Mouse (Mus musculus): ENCODE results near the gene Chn1. TPM values are rescaled to one million over a fixed set of nuclear protein-coding genes. Genes with fewer than 3 reads are reported as not detected.

Chn1 gene
- polyA plus RNA-seq, 1 experiment from 2014 or later, result 84.1 TPM

DNA sequence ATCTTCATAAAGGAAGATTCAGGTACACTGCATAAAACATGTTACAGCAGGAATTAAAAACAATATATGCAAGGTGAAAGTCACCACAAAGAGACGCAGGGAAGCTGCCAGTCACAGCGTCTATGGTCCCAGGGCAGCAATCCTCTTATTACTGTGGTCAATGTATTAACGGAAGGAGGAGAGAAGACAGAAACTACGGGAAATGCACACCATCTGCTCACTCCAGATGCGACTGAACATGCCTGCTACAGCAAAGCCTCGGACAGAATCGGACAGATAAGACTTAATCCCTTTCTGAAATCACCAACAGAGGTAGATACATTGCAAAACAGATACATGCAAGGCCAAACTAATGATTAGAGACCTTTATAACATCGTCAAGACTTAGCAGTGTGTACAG lies 116.1 kb downstream of the Chn1 start:
- Histone ChIP-seq H3K36me3 (ENCODE audit: control insufficient read depth, insufficient read depth, low read length) (no peaks in the 10 kb centered on the region), H3K27ac (ENCODE audit: low read length) (no peak overlapping the region), H3K4me3 (ENCODE audit: low read depth, low read length) (no peak overlapping the region), H3K27me3 (ENCODE audit: control insufficient read depth, insufficient read depth, low read depth, low read length) (no peaks in the 10 kb centered on the region), H3K4me1 (ENCODE audit: control insufficient read depth, insufficient read depth, low read length) (peaks cover 37% of the 10 kb centered on the region), H3K9ac (ENCODE audit: low read depth, low read length) (no peak overlapping the region), H3K4me2 (ENCODE audit: low read length) (peak overlapping the region; percentile 52), H3K9me3 (replicated peaks; ENCODE audit: control insufficient read depth, low read length, poor library complexity, severe bottlenecking) (no peaks in the 10 kb centered on the region)
- no peak for ATAC-seq
- WGBS, result 40% methylated on average over 8 of the region's 8 CpGs

DNA sequence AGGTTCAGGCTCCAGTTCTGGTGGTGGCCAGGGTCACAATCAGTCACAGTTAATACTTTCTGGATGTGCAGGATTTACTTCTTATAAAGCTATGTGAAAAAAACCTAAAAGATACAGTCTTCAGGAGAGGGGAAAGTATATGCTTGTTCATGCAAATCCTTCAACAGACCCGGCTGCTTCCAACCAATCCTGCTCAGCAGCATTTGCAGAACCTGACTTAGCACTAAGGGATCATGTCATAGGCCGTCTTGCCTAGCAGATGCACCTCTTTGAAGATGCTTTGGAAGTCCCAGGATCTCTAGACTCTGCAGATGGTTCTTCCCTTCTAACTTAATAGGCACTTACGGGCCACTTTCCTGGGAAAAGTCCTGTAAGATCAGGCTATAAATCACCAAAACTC lies 117.2 kb downstream of the Chn1 start:
- Histone ChIP-seq H3K4me3 (ENCODE audit: low read depth, low read length) (no peak overlapping the region), H3K9ac (ENCODE audit: low read depth, low read length) (no peak overlapping the region), H3K27ac (ENCODE audit: low read length) (no peak overlapping the region), H3K4me1 (ENCODE audit: control insufficient read depth, insufficient read depth, low read length) (peaks cover 37% of the 10 kb centered on the region), H3K9me3 (replicated peaks; ENCODE audit: control insufficient read depth, low read length, poor library complexity, severe bottlenecking) (no peaks in the 10 kb centered on the region), H3K27me3 (ENCODE audit: control insufficient read depth, insufficient read depth, low read depth, low read length) (no peaks in the 10 kb centered on the region), H3K4me2 (ENCODE audit: low read length) (no peak overlapping the region), H3K36me3 (ENCODE audit: control insufficient read depth, insufficient read depth, low read length) (no peaks in the 10 kb centered on the region)
- ATAC-seq, result no peak
- WGBS, result 69% methylated on average over 3 of the region's 3 CpGs

DNA sequence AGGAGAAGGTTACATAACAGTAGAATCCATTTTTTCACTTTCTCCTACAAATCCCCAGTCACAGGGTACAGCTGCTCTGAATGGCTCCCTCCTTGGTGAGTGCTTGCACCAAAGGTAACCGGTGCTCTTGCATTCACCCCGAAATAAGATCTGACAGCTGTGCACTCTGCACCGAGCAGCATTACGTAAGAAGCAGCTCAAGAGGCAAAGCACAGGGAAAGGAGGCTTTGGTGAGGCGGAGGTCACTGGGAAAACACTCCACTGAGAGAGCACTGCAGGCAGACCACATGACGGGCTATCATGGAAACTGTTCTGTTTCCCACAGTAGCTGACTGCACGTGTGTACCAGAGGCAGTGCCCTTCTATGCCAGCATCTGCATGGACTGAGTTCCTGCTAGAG lies 118.0 kb downstream of the Chn1 start:
- Histone ChIP-seq H3K36me3 (ENCODE audit: control insufficient read depth, insufficient read depth, low read length) (no peaks in the 10 kb centered on the region), H3K27ac (ENCODE audit: low read length) (no peak overlapping the region), H3K4me3 (ENCODE audit: low read depth, low read length) (no peak overlapping the region), H3K9me3 (replicated peaks; ENCODE audit: control insufficient read depth, low read length, poor library complexity, severe bottlenecking) (no peaks in the 10 kb centered on the region), H3K4me2 (ENCODE audit: low read length) (no peak overlapping the region; the same call in 1 of the 2 replicates), H3K9ac (ENCODE audit: low read depth, low read length) (no peak overlapping the region), H3K27me3 (ENCODE audit: control insufficient read depth, insufficient read depth, low read depth, low read length) (no peaks in the 10 kb centered on the region), H3K4me1 (ENCODE audit: control insufficient read depth, insufficient read depth, low read length) (peaks cover 37% of the 10 kb centered on the region)
- peak; percentile 22; the same call in 1 of the 2 replicates for ATAC-seq
- 30% methylated on average over 7 of the region's 7 CpGs for WGBS

DNA sequence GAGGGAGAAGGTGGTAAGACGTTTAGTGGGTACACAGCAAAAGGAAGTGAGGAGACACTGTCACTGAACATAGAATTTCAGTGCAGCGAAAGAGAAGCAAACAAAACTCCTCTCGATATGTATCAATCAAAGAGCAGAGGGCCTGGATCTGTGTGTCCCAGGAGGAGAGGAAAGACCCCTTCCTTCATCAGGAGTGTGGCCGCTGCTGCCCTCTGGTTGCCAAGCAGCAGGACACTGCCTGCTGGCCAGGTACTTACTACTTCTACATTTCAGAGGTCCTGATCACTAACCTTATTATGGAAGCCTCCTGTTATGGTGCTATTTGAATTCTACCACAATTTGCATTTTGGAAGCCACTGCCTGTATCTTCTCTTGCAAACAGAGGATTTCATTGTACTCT lies 119.5 kb downstream of the Chn1 start:
- no peak overlapping the region for H3K27ac ChIP-seq (ENCODE audit: low read length)
- no peak overlapping the region for H3K4me2 ChIP-seq (ENCODE audit: low read length)
- H3K9me3 ChIP-seq (replicated peaks; ENCODE audit: control insufficient read depth, low read length, poor library complexity, severe bottlenecking), result no peaks in the 10 kb centered on the region
- no peak overlapping the region for H3K9ac ChIP-seq (ENCODE audit: low read depth, low read length)
- no peak for ATAC-seq
- 60% methylated on average over 4 of the region's 4 CpGs for WGBS
- H3K4me3 ChIP-seq (ENCODE audit: low read depth, low read length), result no peak overlapping the region
- peaks cover 32% of the 10 kb centered on the region for H3K4me1 ChIP-seq (ENCODE audit: control insufficient read depth, insufficient read depth, low read length)
- no peaks in the 10 kb centered on the region for H3K27me3 ChIP-seq (ENCODE audit: control insufficient read depth, insufficient read depth, low read depth, low read length)
- H3K36me3 ChIP-seq (ENCODE audit: control insufficient read depth, insufficient read depth, low read length), result no peaks in the 10 kb centered on the region

DNA sequence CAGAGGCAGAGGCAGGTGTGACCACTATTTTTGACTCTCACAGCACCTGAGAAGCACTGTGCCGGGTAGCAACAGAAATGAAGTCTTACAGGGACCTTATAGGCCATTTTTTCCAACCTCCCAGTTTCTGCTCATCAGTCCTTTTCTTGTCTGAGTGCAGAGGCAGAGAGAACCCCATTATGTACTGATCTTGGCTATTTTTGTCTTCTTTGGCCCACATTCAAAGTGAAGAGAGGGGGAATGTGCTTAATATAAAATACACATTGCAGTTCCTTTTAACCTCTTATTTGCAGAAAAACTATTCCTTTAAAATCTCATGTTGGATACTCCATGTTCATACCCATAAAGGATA lies 120.3 kb downstream of the Chn1 start:
- H3K9me3 ChIP-seq (replicated peaks; ENCODE audit: control insufficient read depth, low read length, poor library complexity, severe bottlenecking), result no peaks in the 10 kb centered on the region
- H3K27ac ChIP-seq (ENCODE audit: low read length), result no peak overlapping the region
- no peak overlapping the region for H3K4me2 ChIP-seq (ENCODE audit: low read length)
- WGBS, result 78% methylated on average over 1 of the region's 1 CpGs
- no peaks in the 10 kb centered on the region for H3K27me3 ChIP-seq (ENCODE audit: control insufficient read depth, insufficient read depth, low read depth, low read length)
- peaks cover 24% of the 10 kb centered on the region for H3K4me1 ChIP-seq (ENCODE audit: control insufficient read depth, insufficient read depth, low read length)
- ATAC-seq, result no peak
- H3K4me3 ChIP-seq (ENCODE audit: low read depth, low read length), result no peak overlapping the region
- no peak overlapping the region for H3K9ac ChIP-seq (ENCODE audit: low read depth, low read length)
- H3K36me3 ChIP-seq (ENCODE audit: control insufficient read depth, insufficient read depth, low read length), result no peaks in the 10 kb centered on the region

DNA sequence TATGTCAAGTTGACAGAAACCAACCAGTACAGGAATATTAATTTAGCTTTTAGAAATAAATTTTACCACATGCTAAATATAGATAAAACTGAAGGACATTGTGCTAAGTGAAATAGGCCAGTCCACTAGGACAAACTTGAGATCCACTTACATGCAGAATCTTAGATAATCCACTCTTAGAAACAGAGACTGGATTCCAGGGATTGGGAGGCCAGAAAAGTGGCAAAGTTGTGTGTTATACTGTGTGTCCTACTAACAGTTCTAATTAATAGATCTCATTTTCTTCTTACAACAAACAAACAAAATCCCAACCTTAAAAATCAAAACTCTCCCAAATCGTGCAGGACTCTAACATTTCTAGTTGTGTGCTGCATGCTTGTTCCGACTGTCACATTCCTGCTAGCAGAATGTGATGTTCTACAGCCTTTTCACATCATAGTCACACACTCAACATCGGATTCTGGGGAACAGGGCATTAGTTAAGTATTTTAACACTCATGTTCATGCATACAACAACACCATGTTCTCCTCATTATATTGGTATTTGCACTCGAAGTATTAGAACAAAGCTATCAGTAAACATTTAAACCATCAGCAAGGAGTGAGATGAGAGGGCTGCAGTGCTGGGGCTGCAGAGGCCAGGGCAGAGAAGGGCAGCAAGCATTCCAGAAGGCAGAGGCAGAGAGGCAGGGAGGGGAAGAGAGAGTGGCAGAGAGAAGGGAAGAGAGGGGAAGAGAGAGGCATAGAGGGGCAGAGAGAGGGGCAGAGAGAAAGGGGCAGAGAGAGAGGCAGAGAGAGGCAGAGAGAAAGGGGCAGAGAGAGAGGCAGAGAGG lies 120.9 kb downstream of the Chn1 start:
- Histone ChIP-seq H3K4me3 (ENCODE audit: low read depth, low read length) (no peak overlapping the region), H3K9ac (ENCODE audit: low read depth, low read length) (no peak overlapping the region), H3K36me3 (ENCODE audit: control insufficient read depth, insufficient read depth, low read length) (no peaks in the 10 kb centered on the region), H3K27me3 (ENCODE audit: control insufficient read depth, insufficient read depth, low read depth, low read length) (no peaks in the 10 kb centered on the region), H3K4me1 (ENCODE audit: control insufficient read depth, insufficient read depth, low read length) (peaks cover 19% of the 10 kb centered on the region), H3K4me2 (ENCODE audit: low read length) (no peak overlapping the region), H3K27ac (ENCODE audit: low read length) (no peak overlapping the region), H3K9me3 (replicated peaks; ENCODE audit: control insufficient read depth, low read length, poor library complexity, severe bottlenecking) (no peaks in the 10 kb centered on the region)
- 85% methylated on average over 4 of the region's 4 CpGs for WGBS
- no peak for ATAC-seq

DNA sequence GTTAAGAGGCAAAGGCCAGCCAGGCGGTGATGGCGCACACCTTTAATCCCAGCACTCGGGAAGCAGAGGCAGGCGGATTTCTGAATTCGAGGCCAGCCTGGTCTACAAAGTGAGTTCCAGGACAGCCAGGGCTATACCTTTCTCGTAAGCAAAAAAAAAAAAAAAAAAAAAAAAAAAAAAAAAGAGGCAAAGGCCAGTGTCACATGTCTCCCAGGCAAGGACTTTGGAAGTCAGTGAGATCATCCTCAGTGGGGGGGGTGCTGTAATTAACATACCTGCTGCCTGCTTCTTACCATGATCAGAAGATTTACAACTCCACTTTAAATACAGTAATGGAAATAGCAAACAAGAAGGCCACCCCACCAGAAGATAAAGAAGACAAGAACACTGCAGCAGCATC lies 137.5 kb downstream of the Chn1 start:
- Histone ChIP-seq H3K4me3 (ENCODE audit: low read depth, low read length) (no peak overlapping the region), H3K27me3 (ENCODE audit: control insufficient read depth, insufficient read depth, low read depth, low read length) (no peaks in the 10 kb centered on the region), H3K27ac (ENCODE audit: low read length) (no peak overlapping the region), H3K4me2 (ENCODE audit: low read length) (no peak overlapping the region), H3K36me3 (ENCODE audit: control insufficient read depth, insufficient read depth, low read length) (no peaks in the 10 kb centered on the region), H3K4me1 (ENCODE audit: control insufficient read depth, insufficient read depth, low read length) (no peaks in the 10 kb centered on the region), H3K9me3 (replicated peaks; ENCODE audit: control insufficient read depth, low read length, poor library complexity, severe bottlenecking) (no peaks in the 10 kb centered on the region), H3K9ac (ENCODE audit: low read depth, low read length) (no peak overlapping the region)
- ATAC-seq, result no peak
- 93% methylated on average over 6 of the region's 6 CpGs for WGBS

DNA sequence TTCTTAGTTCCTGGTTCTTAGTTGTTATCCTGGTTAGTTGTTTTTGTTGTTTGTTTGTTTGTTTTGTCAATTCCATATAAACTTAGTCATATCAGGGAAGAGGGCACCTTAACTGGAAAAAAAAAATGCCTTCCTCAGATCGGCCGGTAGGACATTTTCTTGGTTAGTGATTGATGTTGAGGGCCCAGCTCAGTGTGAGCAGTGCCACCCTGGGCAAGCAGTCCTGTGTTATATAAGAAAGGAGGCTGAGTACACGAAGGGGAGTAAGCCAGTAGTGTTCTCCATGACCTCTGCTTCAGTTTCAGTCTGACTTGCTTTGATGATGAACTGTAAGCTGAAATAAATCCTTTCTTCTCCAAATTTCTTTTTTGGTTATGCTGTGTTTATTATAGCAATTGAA lies 138.8 kb downstream of the Chn1 start:
- H3K36me3 ChIP-seq (ENCODE audit: control insufficient read depth, insufficient read depth, low read length), result no peaks in the 10 kb centered on the region
- no peak overlapping the region for H3K4me2 ChIP-seq (ENCODE audit: low read length)
- H3K27ac ChIP-seq (ENCODE audit: low read length), result no peak overlapping the region
- H3K4me1 ChIP-seq (ENCODE audit: control insufficient read depth, insufficient read depth, low read length), result no peaks in the 10 kb centered on the region
- no peak for ATAC-seq
- H3K9ac ChIP-seq (ENCODE audit: low read depth, low read length), result no peak overlapping the region
- H3K9me3 ChIP-seq (replicated peaks; ENCODE audit: control insufficient read depth, low read length, poor library complexity, severe bottlenecking), result no peaks in the 10 kb centered on the region
- H3K4me3 ChIP-seq (ENCODE audit: low read depth, low read length), result no peak overlapping the region
- WGBS, result 88% methylated on average over 3 of the region's 3 CpGs
- H3K27me3 ChIP-seq (ENCODE audit: control insufficient read depth, insufficient read depth, low read depth, low read length), result no peaks in the 10 kb centered on the region

DNA sequence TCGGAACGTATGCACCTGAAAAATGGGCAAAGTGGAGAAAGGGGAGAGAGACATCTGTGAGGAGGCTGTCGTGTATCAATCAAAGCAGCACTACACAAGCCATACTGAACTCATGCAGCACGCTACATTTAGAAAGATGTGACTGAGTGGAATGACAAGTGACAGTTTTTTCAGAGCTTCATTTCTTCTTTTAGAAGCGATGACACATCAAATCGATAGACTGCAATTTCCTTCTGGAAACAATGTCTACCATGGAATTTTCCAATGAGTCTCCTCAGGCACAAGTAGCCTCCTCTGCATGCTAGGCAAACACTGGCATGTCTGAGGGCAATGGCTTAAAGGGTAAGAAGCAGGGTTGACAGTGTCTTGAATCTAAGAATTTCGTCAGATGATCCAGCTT lies 143.3 kb downstream of the Chn1 start:
- Histone ChIP-seq H3K27ac (ENCODE audit: low read length) (no peak overlapping the region), H3K27me3 (ENCODE audit: control insufficient read depth, insufficient read depth, low read depth, low read length) (no peaks in the 10 kb centered on the region), H3K9ac (ENCODE audit: low read depth, low read length) (no peak overlapping the region), H3K4me1 (ENCODE audit: control insufficient read depth, insufficient read depth, low read length) (no peaks in the 10 kb centered on the region), H3K9me3 (replicated peaks; ENCODE audit: control insufficient read depth, low read length, poor library complexity, severe bottlenecking) (no peaks in the 10 kb centered on the region), H3K36me3 (ENCODE audit: control insufficient read depth, insufficient read depth, low read length) (peaks cover 6% of the 10 kb centered on the region), H3K4me2 (ENCODE audit: low read length) (no peak overlapping the region), H3K4me3 (ENCODE audit: low read depth, low read length) (no peak overlapping the region)
- WGBS, result 93% methylated on average over 7 of the region's 7 CpGs
- no peak for ATAC-seq

Measured in midbrain, embryonic 16.5 days (tissue).